Mouse (Mus musculus): Measurements from ENCODE around the gene Pagr1b.

GRCm38 (mm10) chr7:127021563-127022527 lies 5.6 kb upstream of the Pagr1b start:
- TF ChIP-seq CTCF (IDR thresholded peaks at IDR 0.05 in 2 of 3, conservative IDR thresholded peaks at IDR 0.05 in 1 of 3; ENCODE audit: control insufficient read depth in 1 of 3, insufficient read depth in 1 of 3, low read depth in 2 of 3, low read length in 3 of 3, poor library complexity in 1 of 3, severe bottlenecking in 1 of 3) = no peak
- TF ChIP-seq MYC (IDR thresholded peaks at IDR 0.05; ENCODE audit: low read depth, low read length) = no peak
- 0 out of 2 replicates have a peak, but pooled peaks have one; percentile 25 for TF ChIP-seq ZMIZ1 (IDR thresholded peaks at IDR 0.05; ENCODE audit: low read depth, low read length)
- TF ChIP-seq EP300 (IDR thresholded peaks at IDR 0.05; ENCODE audit: low read depth in 1 of 2, low read length in 2 of 2) = no peak
